Mouse (Mus musculus) heart, adult 11 months (tissue): ENCODE data around the gene Amd2.

ENCODE experiments used
- DNase-seq: peaks from one replicate; pipeline ENCODE4 v3.0.0; 2022

The Amd2 gene

DNA sequence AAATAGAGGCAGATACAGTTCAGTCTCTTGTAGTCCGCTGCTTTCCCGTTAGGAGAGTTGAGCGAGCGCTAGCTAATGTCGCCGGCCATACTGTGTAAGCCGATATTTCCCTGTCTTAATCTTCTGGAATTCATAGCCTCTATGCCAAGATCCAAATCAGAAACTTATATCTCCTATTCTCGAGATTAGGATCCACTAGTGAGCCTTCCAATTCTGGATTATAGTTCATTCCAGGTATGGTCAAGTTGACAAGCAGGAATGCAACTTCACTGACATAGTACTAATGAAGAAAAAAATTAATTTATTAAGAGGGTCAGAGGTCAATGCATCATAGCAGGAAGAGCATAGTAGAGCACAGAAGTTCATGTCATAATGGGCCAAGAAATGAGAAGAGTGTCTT, at the start of gene Amd2:
TSS of gene Amd2 (minus strand) at position 101 of the 400 bp plus-strand sequence.
- DNase-seq, result no peak

DNA sequence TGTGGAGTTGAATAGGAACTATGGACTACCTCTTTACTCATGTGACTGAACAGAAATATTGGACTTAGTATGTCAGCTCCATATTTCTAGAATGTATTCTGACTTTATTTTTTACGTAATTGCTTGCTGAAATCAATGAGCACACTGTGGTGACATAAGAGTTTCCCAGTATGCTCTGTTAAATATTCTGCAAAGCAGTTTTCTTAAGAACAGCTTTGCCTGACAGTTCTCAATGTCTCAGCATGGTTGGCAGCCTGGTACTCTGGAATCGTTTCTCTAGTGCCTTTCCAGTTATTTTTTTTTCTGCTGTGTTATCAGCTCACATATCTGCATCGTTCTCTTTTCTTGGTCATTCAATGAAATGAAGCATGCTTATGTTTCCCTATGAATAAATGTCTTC, 49.6 kb upstream of the Amd2 start:
- no peak for DNase-seq

DNA sequence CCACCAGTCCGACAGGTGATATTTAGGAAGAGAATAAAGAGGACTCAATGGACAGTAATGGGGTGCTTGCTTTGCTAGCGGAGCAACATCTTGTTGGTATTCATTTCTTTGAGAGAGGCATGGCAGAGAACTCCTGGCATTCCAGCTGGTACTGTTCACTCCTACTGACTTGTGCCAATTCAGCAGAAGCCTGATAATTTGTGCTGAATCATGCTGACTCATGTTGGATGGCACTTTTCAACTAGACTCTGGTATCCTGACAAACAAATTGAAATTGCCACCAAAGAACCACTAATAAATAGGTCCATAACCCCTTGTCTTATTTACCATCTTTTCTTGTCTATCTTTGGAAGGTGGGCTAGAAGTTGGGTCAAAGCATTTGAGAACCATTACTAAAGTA, 25.9 kb upstream of the Amd2 start:
- DNase-seq, result no peak

DNA sequence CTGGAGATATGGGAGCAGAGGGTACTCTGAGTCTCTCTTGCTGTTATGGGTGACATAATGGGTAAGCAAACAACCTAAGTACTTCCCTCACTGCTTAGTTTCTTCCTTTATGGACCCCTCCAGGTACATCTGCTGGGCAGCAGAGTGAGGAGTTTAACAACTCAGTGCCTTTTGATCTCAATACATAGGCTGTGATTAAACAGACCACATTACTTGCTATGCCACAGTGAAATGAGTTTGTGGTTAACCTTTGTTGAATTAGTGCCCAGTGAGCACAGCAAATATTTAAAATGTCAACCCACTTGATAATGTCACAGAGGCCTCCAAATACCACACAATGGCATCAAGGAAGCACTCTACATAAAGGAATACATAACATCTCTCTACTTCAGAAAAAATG, 2.6 kb upstream of the Amd2 start:
- DNase-seq, result no peak
